Mouse (Mus musculus): Measurements from ENCODE around the gene Tmtc1. TPM values are rescaled to one million over a fixed set of nuclear protein-coding genes. Genes with fewer than 3 reads are reported as not detected.

The Tmtc1 gene
- polyA plus RNA-seq, 1 experiment = 0.01 TPM

GRCm38 (mm10) chr6:148439101-148439500, 5.1 kb downstream of the Tmtc1 start:
- Histone ChIP-seq H3K79me2 (ENCODE audit: control insufficient read depth, insufficient read depth) (no peaks in the 10 kb centered on the region), H3K27me3 (ENCODE audit: control insufficient read depth, insufficient read depth, insufficient read length) (peaks cover 19% of the 10 kb centered on the region), H3K4me2 (ENCODE audit: low read depth) (no peak overlapping the region), H3K36me3 (ENCODE audit: control insufficient read depth, insufficient read depth) (no peaks in the 10 kb centered on the region), H3ac (ENCODE audit: control insufficient read depth, insufficient read length) (no peak overlapping the region), H3K4me3 (no peak overlapping the region)
- TF ChIP-seq POLR2AphosphoS2 (IDR thresholded peaks at IDR 0.05; ENCODE audit: insufficient read length, low read depth) (no peak), TCF3 (IDR thresholded peaks at IDR 0.05; ENCODE audit: insufficient read length, low read depth) (no peak), MYOD1 (IDR thresholded peaks at IDR 0.05; ENCODE audit: control insufficient read depth in 1 of 3, insufficient read length in 2 of 3, low read depth in 2 of 3) (no peak), USF1 (IDR thresholded peaks at IDR 0.05; ENCODE audit: low read depth) (no peak), CEBPB (IDR thresholded peaks at IDR 0.05; ENCODE audit: insufficient read depth, poor library complexity, severe bottlenecking) (no peak), POLR2A (IDR thresholded peaks at IDR 0.05; ENCODE audit: insufficient read length, low read depth) (no peak), TCF12 (IDR thresholded peaks at IDR 0.05; ENCODE audit: insufficient read depth, poor library complexity, severe bottlenecking) (no peak), SRF (IDR thresholded peaks at IDR 0.05; ENCODE audit: control insufficient read depth, insufficient read length, low read depth) (no peak), MAX (IDR thresholded peaks at IDR 0.05; ENCODE audit: low read depth) (no peak), E2F4 (IDR thresholded peaks at IDR 0.05; ENCODE audit: insufficient read depth) (no peak), MYOG (IDR thresholded peaks at IDR 0.05; ENCODE audit: control insufficient read depth in 1 of 3, insufficient read depth in 1 of 3, insufficient read length in 2 of 3, low read depth in 2 of 3) (no peak), REST (IDR thresholded peaks at IDR 0.05; ENCODE audit: insufficient read depth, insufficient read length) (no peak)

GRCm38 (mm10) chr6:148437565-148437964, 6.6 kb downstream of the Tmtc1 start:
- no peak for TF ChIP-seq POLR2AphosphoS2 (IDR thresholded peaks at IDR 0.05; ENCODE audit: insufficient read length, low read depth)
- TF ChIP-seq REST (IDR thresholded peaks at IDR 0.05; ENCODE audit: insufficient read depth, insufficient read length) = no peak
- TF ChIP-seq MYOD1 (IDR thresholded peaks at IDR 0.05; ENCODE audit: control insufficient read depth in 1 of 3, insufficient read length in 2 of 3, low read depth in 2 of 3) = no peak
- no peak for TF ChIP-seq TCF3 (IDR thresholded peaks at IDR 0.05; ENCODE audit: insufficient read length, low read depth)
- TF ChIP-seq SRF (IDR thresholded peaks at IDR 0.05; ENCODE audit: control insufficient read depth, insufficient read length, low read depth) = no peak
- no peak for TF ChIP-seq MAX (IDR thresholded peaks at IDR 0.05; ENCODE audit: low read depth)
- no peak for TF ChIP-seq E2F4 (IDR thresholded peaks at IDR 0.05; ENCODE audit: insufficient read depth)
- no peak for TF ChIP-seq MYOG (IDR thresholded peaks at IDR 0.05; ENCODE audit: control insufficient read depth in 1 of 3, insufficient read depth in 1 of 3, insufficient read length in 2 of 3, low read depth in 2 of 3)
- TF ChIP-seq TCF12 (IDR thresholded peaks at IDR 0.05; ENCODE audit: insufficient read depth, poor library complexity, severe bottlenecking) = no peak
- TF ChIP-seq USF1 (IDR thresholded peaks at IDR 0.05; ENCODE audit: low read depth) = no peak
- TF ChIP-seq POLR2A (IDR thresholded peaks at IDR 0.05; ENCODE audit: insufficient read length, low read depth) = no peak
- no peak for TF ChIP-seq CEBPB (IDR thresholded peaks at IDR 0.05; ENCODE audit: insufficient read depth, poor library complexity, severe bottlenecking)
- no peaks in the 10 kb centered on the region for H3K36me3 ChIP-seq (ENCODE audit: control insufficient read depth, insufficient read depth)
- no peak overlapping the region for H3K4me2 ChIP-seq (ENCODE audit: low read depth)
- H3K4me3 ChIP-seq = no peak overlapping the region
- no peak overlapping the region for H3ac ChIP-seq (ENCODE audit: control insufficient read depth, insufficient read length)
- no peaks in the 10 kb centered on the region for H3K79me2 ChIP-seq (ENCODE audit: control insufficient read depth, insufficient read depth)
- peaks cover 3% of the 10 kb centered on the region for H3K27me3 ChIP-seq (ENCODE audit: control insufficient read depth, insufficient read depth, insufficient read length)

GRCm38 (mm10) chr6:148436441-148437001, 7.7 kb downstream of the Tmtc1 start:
- Histone ChIP-seq H3K27me3 (ENCODE audit: control insufficient read depth, insufficient read depth, insufficient read length) (no peaks in the 10 kb centered on the region), H3ac (ENCODE audit: control insufficient read depth, insufficient read length) (no peak overlapping the region), H3K79me2 (ENCODE audit: control insufficient read depth, insufficient read depth) (no peaks in the 10 kb centered on the region), H3K4me2 (ENCODE audit: low read depth) (peak overlapping the region; percentile 44), H3K4me3 (no peak overlapping the region), H3K36me3 (ENCODE audit: control insufficient read depth, insufficient read depth) (no peaks in the 10 kb centered on the region)
- TF ChIP-seq E2F4 (IDR thresholded peaks at IDR 0.05; ENCODE audit: insufficient read depth) = no peak
- no peak for TF ChIP-seq REST (IDR thresholded peaks at IDR 0.05; ENCODE audit: insufficient read depth, insufficient read length)
- TF ChIP-seq TCF12 (IDR thresholded peaks at IDR 0.05; ENCODE audit: insufficient read depth, poor library complexity, severe bottlenecking) = no peak
- TF ChIP-seq MAX (IDR thresholded peaks at IDR 0.05; ENCODE audit: low read depth) = no peak

- H3K79me2 ChIP-seq (ENCODE audit: control insufficient read depth, insufficient read depth) = no peaks in the 10 kb centered on the region
- H3K36me3 ChIP-seq (ENCODE audit: control insufficient read depth, insufficient read depth) = no peaks in the 10 kb centered on the region
- no peaks in the 10 kb centered on the region for H3K27me3 ChIP-seq (ENCODE audit: control insufficient read depth, insufficient read depth, insufficient read length)
- H3K4me3 ChIP-seq = no peak overlapping the region
- no peak overlapping the region for H3ac ChIP-seq (ENCODE audit: control insufficient read depth, insufficient read length)
- TF ChIP-seq E2F4 (IDR thresholded peaks at IDR 0.05; ENCODE audit: insufficient read depth) (no peak), SRF (IDR thresholded peaks at IDR 0.05; ENCODE audit: control insufficient read depth, insufficient read length, low read depth) (no peak), MYOG (IDR thresholded peaks at IDR 0.05; ENCODE audit: control insufficient read depth in 1 of 3, insufficient read depth in 1 of 3, insufficient read length in 2 of 3, low read depth in 2 of 3) (no peak), USF1 (IDR thresholded peaks at IDR 0.05; ENCODE audit: low read depth) (no peak), REST (IDR thresholded peaks at IDR 0.05; ENCODE audit: insufficient read depth, insufficient read length) (no peak), MAX (IDR thresholded peaks at IDR 0.05; ENCODE audit: low read depth) (no peak), MYOD1 (IDR thresholded peaks at IDR 0.05; ENCODE audit: control insufficient read depth in 1 of 3, insufficient read length in 2 of 3, low read depth in 2 of 3) (no peak), POLR2AphosphoS2 (IDR thresholded peaks at IDR 0.05; ENCODE audit: insufficient read length, low read depth) (no peak), TCF3 (IDR thresholded peaks at IDR 0.05; ENCODE audit: insufficient read length, low read depth) (no peak), TCF12 (IDR thresholded peaks at IDR 0.05; ENCODE audit: insufficient read depth, poor library complexity, severe bottlenecking) (no peak), POLR2A (IDR thresholded peaks at IDR 0.05; ENCODE audit: insufficient read length, low read depth) (no peak), CEBPB (IDR thresholded peaks at IDR 0.05; ENCODE audit: insufficient read depth, poor library complexity, severe bottlenecking) (no peak)
- peak overlapping the region; percentile 61 for H3K4me2 ChIP-seq (ENCODE audit: low read depth)
Observed at GRCm38 (mm10) chr6:148421577-148421976, 22.6 kb downstream of the Tmtc1 start.

Measured in myocyte (in vitro differentiated cells).